Mouse (Mus musculus): Measurements from ENCODE around the gene Stk40.

DNA sequence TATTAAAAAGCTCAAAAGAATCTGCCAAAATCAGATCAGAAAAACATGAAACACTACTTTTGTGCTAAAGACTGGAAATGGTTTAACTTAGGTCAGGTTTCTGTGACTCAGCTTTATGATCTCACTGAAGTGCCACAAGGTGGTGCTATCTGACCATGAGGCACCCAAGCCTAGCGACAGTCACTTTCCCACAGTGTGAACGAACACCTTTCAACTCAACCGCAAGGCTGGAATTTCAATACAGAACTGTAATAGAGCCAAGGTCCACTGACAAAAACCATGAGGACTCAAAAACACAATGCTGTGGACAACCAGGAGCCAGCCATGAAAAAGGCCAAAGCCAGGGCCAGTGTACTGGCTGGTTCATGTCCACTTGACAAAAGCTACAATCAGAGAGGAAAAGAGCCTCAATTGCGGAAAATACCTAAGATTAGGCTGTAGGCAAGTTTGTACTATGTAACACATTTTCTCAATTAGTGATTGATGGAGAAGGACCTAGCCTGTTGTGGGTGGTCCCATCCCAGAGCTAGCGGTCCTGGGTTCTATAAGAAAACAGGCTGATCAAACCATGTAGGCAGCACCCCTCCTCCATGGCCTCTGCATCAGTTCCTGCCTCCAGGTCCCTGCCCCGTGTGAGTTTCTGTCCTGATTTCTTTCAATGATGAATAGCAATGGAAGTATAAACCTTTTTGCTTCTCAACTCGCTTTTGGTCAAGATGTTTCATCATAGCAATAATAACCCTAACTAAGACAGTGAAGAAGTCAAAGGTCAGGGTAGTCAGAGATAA, 77.6 kb downstream of the Stk40 start:
- TF ChIP-seq CTCF (IDR thresholded peaks at IDR 0.05; ENCODE audit: insufficient read depth, low read depth, low read length) (no peak), POLR2A (IDR thresholded peaks at IDR 0.05; ENCODE audit: insufficient read depth, low read depth, low read length) (no peak)

All from olfactory bulb, adult 2 months (tissue).